Mouse (Mus musculus): ENCODE data around the gene Abcb6. TPM values are rescaled to one million over a fixed set of nuclear protein-coding genes. Genes with fewer than 3 reads are reported as not detected.

Gene Abcb6
- 2.1 and 2.5 TPM in 2 replicates for polyA plus RNA-seq (2012)

DNA sequence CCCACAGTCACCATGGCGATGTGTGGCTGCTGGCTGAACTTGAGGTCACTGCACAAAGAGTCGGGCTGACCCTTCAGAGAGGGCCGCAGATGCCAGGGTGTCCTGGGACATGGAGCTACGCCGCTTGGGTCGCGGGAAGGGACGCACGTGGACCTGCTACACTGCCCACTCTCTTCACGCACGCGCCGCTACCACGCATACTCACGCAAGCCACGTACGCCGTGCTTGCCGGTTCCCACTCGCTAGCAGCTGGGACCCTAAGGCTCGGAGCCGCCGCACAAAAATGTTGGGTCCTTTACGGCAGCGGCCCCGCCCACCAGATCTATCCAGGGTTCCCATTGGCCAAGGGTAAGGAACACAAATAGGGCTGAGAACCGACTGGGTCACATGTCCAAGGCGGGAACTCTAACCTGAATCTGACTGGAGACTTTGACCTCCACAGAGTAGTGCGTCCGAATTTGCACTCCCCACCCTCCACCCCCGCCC lies at the start of gene Abcb6:
TSS of gene Abcb6 (minus strand) at position 288 of the 486 bp plus-strand sequence.

GRCm38 (mm10) chr1:75219531-75219930 lies 39.3 kb upstream of the Abcb6 start, which contains the start of gene Tuba4a:
Tuba4a (minus strand) TSS chr1:75219865.

DNA sequence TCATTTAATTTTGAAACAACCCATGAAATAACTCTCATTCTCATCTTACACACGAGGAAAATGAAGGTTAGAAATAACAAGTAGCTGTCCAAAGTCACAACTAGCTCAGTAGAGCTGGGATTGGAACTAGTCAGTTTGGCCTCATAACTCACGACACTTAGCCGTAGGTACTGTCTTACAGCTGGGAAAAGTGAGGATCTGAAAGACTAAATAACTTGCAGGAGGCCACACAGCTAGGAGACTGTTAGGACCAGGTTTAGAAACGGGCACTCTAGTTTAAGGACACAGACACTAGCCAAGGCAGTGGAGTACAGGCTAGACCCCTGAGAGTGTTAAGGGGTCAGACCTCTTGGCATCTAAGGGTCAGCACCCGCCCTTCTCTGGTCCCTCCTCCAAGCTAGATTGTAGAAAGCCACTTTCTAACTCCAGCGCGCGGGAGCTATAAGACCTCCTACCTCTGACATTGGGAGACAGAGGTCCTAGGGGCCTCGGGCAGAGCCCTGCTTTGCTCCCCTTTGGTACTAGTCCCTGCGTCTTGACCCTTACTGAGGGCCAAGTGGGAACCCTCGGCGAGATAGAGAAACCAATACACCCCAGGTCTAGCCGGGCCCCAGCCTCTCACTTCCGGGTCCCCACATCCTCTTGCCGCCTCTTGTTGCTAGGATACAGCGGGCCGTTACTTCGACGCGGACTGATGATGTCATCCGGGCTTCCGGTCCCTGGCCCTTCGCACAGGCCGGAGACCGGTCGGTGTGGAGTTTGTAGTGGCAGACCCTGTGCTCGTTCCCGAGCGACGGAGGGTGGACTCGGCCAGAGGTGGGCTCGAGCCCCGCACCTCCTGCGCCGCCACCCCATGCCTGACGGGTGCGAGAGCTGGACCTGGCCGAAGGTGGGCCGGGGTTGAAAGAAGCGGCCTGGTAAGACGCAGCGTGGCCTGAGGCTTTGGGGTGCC lies 30.2 kb upstream of the Abcb6 start, which contains the start of the genes Glb1l and Stk16:
TSS of gene Glb1l (minus strand) at position 678 of the 952 bp plus-strand sequence.
TSS of gene Stk16 (plus strand) at position 703 of the 952 bp plus-strand sequence.

DNA sequence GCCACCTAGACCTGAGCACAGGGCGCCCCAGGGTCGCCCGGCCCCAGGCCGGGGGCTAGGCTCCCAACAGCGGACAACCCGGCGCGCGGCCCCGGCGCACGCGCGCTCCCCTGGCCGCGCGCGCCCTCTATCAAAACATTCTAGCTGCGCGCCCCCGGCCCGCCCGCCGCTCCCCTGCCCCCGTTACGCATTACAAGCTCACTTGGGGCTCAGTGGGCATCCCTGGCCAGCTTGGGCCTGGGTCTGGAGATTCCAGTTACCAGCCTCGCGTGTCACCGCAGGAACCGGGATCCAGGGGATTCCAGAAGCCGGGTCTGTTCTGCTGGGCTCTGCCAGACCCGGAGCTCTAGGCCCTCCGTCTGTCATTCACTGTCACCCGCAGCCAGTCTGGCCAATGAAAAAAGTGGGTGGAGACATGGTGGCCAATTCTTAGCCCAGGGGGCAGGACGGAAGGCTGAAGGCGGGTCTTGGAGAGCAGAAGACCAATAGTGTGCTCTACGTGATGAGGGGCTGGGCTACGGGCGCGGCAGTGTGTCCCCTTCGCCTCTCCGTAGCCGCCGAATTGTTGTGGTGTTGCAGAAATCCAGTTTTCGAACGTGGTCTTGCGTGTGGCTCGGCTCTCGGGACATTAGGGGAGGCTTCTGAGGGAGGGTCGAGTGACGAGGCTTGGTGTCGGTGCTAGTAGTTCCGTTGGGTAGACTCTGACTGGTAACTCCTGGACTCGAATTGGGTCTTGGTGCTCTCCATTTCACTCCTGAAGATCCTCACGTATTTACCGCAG lies 11.6 kb upstream of the Abcb6 start, which contains the start of the genes Ankzf1 and Atg9a:
TSS of gene Ankzf1 (plus strand) at position 530 of the 781 bp plus-strand sequence.
TSS of gene Atg9a (minus strand) at position 575 of the 781 bp plus-strand sequence.

DNA sequence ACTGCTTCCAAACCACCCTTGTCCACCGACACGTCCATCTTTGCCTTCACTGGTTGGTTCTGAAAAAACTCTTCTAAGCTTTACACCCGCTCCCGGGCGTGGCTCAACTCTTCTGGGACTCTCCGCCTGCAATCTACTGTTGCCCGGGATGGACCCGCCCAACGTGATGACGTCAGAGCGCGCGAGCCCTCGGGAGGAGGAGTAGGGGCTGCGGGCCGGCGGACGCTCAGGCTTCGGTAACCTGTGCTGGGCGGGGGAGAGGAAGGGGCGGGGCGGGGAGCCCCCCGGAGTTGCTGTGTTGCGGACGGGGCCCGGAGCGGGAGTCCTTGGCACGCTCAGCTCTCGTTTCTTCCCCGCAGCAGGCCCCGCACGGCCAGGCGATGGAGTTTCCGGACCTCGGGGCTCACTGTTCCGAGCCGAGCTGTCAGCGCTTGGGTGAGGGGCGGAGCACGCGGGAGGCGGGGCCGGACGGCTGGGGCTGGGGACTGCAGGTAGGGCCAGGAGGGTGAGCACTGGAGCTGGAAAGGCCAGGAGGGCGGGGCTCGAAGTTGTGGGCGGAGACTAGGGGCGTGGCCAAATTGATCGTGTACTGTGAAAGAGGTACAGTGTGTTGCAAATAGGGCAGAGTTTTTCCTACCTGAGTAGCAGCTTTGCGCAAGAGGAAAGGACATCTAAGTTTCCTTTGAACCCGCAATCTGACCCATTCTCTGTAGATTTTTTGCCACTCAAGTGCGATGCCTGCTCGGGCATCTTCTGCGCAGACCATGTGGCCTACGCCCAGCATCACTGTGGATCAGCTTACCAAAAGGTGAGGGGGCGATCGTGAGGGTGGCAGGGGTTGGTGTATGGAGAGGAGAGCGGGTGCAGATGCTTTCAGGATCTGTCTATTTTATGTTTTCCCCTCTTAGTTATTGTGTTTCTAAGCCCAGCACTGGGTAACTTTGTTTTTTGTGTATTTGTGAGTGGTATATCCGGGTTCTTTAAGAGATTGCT lies 11.4 kb downstream of the Abcb6 start, which contains the start of gene Zfand2b:
TSS of gene Zfand2b (plus strand) at position 175 of the 993 bp plus-strand sequence.

GRCm38 (mm10) chr1:75142301-75143261 lies 37.6 kb downstream of the Abcb6 start, which contains the start of the genes Cnppd1 and Retreg2:
Cnppd1 (minus strand) TSS chr1:75142711.
Retreg2 (plus strand) TSS chr1:75142778.

DNA sequence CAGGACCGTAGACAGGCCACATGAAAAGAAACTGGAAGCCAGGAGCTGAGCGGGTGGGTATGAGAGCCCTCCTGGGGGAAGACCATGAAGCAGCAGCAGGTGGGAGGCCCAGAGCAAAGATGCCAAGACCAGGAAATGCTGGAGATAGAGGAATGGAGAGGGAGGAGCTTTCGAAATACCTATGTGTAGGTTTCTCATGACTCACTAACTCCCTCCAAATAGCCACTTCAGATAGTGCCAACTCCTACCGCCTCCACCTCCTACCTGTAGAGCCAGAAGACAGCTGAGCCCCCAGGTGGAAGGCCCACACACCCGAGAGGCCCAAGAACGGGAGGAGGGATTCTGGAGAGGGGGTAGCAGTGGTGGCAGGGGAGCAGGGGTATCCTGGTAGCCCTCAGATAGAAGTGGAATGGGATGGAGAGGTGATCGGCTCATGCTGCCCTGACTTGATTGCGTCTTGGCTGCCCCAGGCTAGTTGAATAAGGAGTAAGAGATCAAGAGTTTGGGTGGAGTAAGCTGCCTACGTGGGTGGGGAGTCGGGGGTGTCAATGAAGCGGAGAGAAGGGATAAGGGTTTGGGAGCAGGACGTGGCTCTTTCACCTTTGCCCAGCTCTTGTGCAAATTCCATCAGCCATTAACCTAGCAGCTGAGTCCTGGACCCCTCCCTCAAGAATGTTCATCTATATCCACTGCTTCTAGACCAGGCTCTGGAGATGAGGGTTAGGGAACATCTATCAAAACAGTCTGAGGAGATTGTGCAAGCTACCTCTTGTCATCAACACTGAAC lies 46.6 kb downstream of the Abcb6 start, which contains the start of gene Slc23a3:
TSS of gene Slc23a3 (minus strand) at position 470 of the 787 bp plus-strand sequence.

GRCm38 (mm10) chr1:75124346-75125321 lies 55.6 kb downstream of the Abcb6 start, which contains the start of gene Nhej1:
Nhej1 (minus strand) TSS chr1:75125200.

Other genes with a start within 250 kb of the Abcb6 start
- 0.02 and 0.03 TPM in 2 replicates for gene Cfap65, start 244.8 kb downstream of the Abcb6 start, polyA plus RNA-seq (2012)
- gene Ihh, start 228.7 kb downstream of the Abcb6 start, polyA plus RNA-seq (2012): 0.17 and 0.60 TPM in 2 replicates
- gene Nhej1, start 55.2 kb downstream of the Abcb6 start, polyA plus RNA-seq (2012): 0.23 and 0.86 TPM in 2 replicates
- 0.04 and 0.11 TPM in 2 replicates for gene Slc23a3, start 46.5 kb downstream of the Abcb6 start, polyA plus RNA-seq (2012)
- 46.0 and 48.0 TPM in 2 replicates for gene Cnppd1, start 37.7 kb downstream of the Abcb6 start, polyA plus RNA-seq (2012)
- 76.7 and 81.7 TPM in 2 replicates for gene Retreg2, start 37.6 kb downstream of the Abcb6 start, polyA plus RNA-seq (2012)
- gene Zfand2b, start 11.7 kb downstream of the Abcb6 start, polyA plus RNA-seq (2012): 17.3 and 19.8 TPM in 2 replicates
- 9.1 and 10.4 TPM in 2 replicates for gene Ankzf1, start 11.8 kb upstream of the Abcb6 start, polyA plus RNA-seq (2012)
- gene Atg9a, start 11.8 kb upstream of the Abcb6 start, polyA plus RNA-seq (2012): 37.1 and 46.0 TPM in 2 replicates
- 1.1 and 1.2 TPM in 2 replicates for gene Glb1l, start 30.4 kb upstream of the Abcb6 start, polyA plus RNA-seq (2012)
- 240 and 305 TPM in 2 replicates for gene Stk16, start 30.4 kb upstream of the Abcb6 start, polyA plus RNA-seq (2012)
- 122 and 162 TPM in 2 replicates for gene Tuba4a, start 39.5 kb upstream of the Abcb6 start, polyA plus RNA-seq (2012)
- gene A630095N17Rik, start 51.7 kb upstream of the Abcb6 start, polyA plus RNA-seq (2012): not detected in 2 replicates
- gene Dnajb2, start 56.0 kb upstream of the Abcb6 start, polyA plus RNA-seq (2012): 10.7 and 13.4 TPM in 2 replicates
- 0.20 and 0.35 TPM in 2 replicates for gene Ptprn, start 84.1 kb upstream of the Abcb6 start, polyA plus RNA-seq (2012)
- gene Resp18, start 98.0 kb upstream of the Abcb6 start, polyA plus RNA-seq (2012): not detected in 2 replicates
- 67.1 and 68.5 TPM in 2 replicates for gene Dnpep, start 137.6 kb upstream of the Abcb6 start, polyA plus RNA-seq (2012)
- gene Des, start 179.9 kb upstream of the Abcb6 start, polyA plus RNA-seq (2012): 0.02 and 0.07 TPM in 2 replicates
- gene Speg, start 194.9 kb upstream of the Abcb6 start, polyA plus RNA-seq (2012): 0.53 and 1.1 TPM in 2 replicates

Data from megakaryocyte-erythroid progenitor cell, adult 5 weeks (primary cell).